8 mouse cellular contexts compared by ENCODE assay signal in the genomic region with DNA sequence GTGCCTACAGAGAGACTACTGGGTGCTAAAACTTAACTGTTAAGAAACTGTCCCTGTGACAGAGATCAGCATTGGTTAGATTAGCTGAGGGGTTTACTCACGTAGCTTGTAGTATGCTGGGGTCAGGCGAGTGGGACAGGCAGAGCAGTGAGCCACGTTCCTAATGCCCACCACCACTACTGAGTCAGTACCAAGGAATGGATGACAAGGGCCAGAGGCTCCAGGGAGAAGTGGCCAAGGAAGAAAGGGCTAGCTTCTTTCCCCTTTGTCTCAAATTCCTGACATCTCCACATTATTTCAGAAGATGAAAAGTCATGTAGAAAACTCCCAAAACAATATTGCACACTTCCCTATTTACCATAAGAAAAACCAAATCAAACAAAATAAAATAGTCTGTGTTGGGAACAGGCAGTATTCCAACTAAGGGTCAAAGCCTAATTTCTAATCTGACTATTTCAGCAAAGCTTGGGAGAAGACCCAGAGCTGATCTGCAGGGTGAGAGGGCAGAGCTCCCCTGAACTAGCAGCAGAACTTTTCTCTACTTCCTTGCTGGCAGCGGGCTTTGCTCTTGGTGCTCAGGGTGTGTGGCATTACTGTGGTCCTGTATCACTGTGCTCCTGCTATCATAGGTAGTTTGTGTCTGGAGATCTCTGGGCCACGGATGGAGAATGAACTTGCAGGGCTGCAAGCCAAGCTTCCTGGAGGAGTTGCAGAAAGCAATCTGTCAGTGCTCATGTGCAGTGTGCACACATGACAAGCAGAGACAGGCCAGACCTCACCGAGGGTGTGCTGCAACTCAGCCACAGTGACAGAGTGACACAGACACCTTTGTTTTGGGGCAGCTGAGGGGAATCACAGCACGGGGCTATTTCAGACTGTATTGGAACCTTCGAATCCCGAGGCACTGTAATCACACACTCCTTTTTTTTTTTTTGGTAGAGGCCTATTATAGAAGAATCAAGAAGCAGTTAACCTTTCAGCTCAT. TPM values are rescaled to one million over a fixed set of nuclear protein-coding genes. Genes with fewer than 3 reads are reported as not detected.
DNase-seq lines count a peak whose midpoint lies in the region; ATAC-seq and TF ChIP-seq lines count a peak whose summit lies in the region.

No protein-coding gene starts in this region.

- H3K4me2 ChIP-seq in limb, embryonic 13.5 days (replicated peaks): no peak overlapping the region

- no peak overlapping the region for H3K9ac ChIP-seq in limb, embryonic 13.5 days

- TF ChIP-seq CTCF in gastrocnemius, adult 2 months (IDR thresholded peaks at IDR 0.05): no peak

- peak; percentile 59 for ATAC-seq in limb, embryonic 13.5 days (ENCODE audit: low FRiP score, low read depth)
- ATAC-seq in activated CD4-positive, CD25-positive, alpha-beta regulatory T cell, adult 4 months: no peak

- H3K9me3 ChIP-seq in heart, embryonic 10.5 days: no peaks in the 10 kb centered on the region
- no peaks in the 10 kb centered on the region for H3K9me3 ChIP-seq in limb, embryonic 13.5 days

- H3K4me1 ChIP-seq in heart, embryonic 10.5 days: peaks cover 58% of the 10 kb centered on the region
- peaks cover 41% of the 10 kb centered on the region for H3K4me1 ChIP-seq in limb, embryonic 13.5 days

- peak overlapping the region; percentile 88 for H3K27ac ChIP-seq in gastrocnemius, adult 2 months
- peak overlapping the region; percentile 65 for H3K27ac ChIP-seq in heart, embryonic 10.5 days
- H3K27ac ChIP-seq in limb, embryonic 13.5 days: peak overlapping the region; percentile 83

- peaks cover 9% of the 10 kb centered on the region; the same call in 1 of the 2 replicates for H3K36me3 ChIP-seq in heart, embryonic 10.5 days
- H3K36me3 ChIP-seq in limb, embryonic 13.5 days: peaks cover 7% of the 10 kb centered on the region

- DNase-seq in gastrocnemius, adult 2 months: peak; percentile 49
- no peak for DNase-seq in gastrocnemius, postnatal 25 days
- peak; percentile 36 to 47 for DNase-seq in right cerebral cortex, postnatal 10 days (ENCODE audit: low spot score in 2 of 2)
- no peak for DNase-seq in right cerebral cortex, postnatal 14 days
- DNase-seq in heart, embryonic 10.5 days (ENCODE audit: low spot score): peak; percentile 83
- DNase-seq in urinary bladder, postnatal 10 days (ENCODE audit: low spot score): no peak

- H3K27me3 ChIP-seq in heart, embryonic 10.5 days (ENCODE audit: insufficient read depth, poor library complexity, severe bottlenecking): no peaks in the 10 kb centered on the region
- H3K27me3 ChIP-seq in limb, embryonic 13.5 days: no peaks in the 10 kb centered on the region

- intact Hi-C loops in gastrocnemius, adult 2 months (cut with DNase I): loop anchor here (5.0 kb wide), 1 partner anchor 126 kb away; no protein-coding TSS in a partner anchor

- 34% methylated on average over 9 of the region's 9 CpGs for WGBS in heart, embryonic 10.5 days
- 51% methylated on average over 9 of the region's 9 CpGs for WGBS in limb, embryonic 13.5 days

- H3K4me3 ChIP-seq in gastrocnemius, adult 2 months: no peak overlapping the region
- peak overlapping the region; percentile 13; the same call in 1 of the 2 replicates for H3K4me3 ChIP-seq in heart, embryonic 10.5 days
- no peak overlapping the region for H3K4me3 ChIP-seq in limb, embryonic 13.5 days

RNA-seq across cellular contexts. Expression of gene Fzd5, which starts 53.5 kb away (rescaled TPM):
- 1 to 10 TPM; 1.2 to 2.3 TPM for total RNA-seq in gastrocnemius, adult 2 months (2021)
- 1 to 10 TPM; 1.5 to 2.0 TPM for total RNA-seq in gastrocnemius, postnatal 25 days (2021)
- 1.4 and 1.8 TPM in 2 replicates for polyA plus RNA-seq in heart, embryonic 10.5 days (2016; fragmentation: Nextera tagmentation; extraction: Ambion mirVana)
- polyA plus RNA-seq in limb, embryonic 13.5 days (2015; fragmentation: Nextera tagmentation; extraction: Ambion mirVana): 1.0 and 1.1 TPM in 2 replicates
- under 1 TPM; 0.53 to 0.64 TPM for polyA plus RNA-seq in activated CD4-positive, CD25-positive, alpha-beta regulatory T cell, adult 4 months (2017; shearing (Covaris generic))

Comparison
In these comparisons a context has a peak if more than half of its experiments do, and no peak if none do; other contexts are left out.
1. DNase-seq: peak in gastrocnemius, adult 2 months (single experiment), right cerebral cortex, postnatal 10 days (2 of 2) and heart, embryonic 10.5 days (single experiment); none in gastrocnemius, postnatal 25 days (single experiment), right cerebral cortex, postnatal 14 days (single experiment) and urinary bladder, postnatal 10 days (single experiment).
2. Peak in every context shown above with its lines, with median percentiles within 50 percentile points of each other: H3K27ac ChIP-seq.